7 mouse cellular contexts compared by ENCODE assay signal in the genomic region with DNA sequence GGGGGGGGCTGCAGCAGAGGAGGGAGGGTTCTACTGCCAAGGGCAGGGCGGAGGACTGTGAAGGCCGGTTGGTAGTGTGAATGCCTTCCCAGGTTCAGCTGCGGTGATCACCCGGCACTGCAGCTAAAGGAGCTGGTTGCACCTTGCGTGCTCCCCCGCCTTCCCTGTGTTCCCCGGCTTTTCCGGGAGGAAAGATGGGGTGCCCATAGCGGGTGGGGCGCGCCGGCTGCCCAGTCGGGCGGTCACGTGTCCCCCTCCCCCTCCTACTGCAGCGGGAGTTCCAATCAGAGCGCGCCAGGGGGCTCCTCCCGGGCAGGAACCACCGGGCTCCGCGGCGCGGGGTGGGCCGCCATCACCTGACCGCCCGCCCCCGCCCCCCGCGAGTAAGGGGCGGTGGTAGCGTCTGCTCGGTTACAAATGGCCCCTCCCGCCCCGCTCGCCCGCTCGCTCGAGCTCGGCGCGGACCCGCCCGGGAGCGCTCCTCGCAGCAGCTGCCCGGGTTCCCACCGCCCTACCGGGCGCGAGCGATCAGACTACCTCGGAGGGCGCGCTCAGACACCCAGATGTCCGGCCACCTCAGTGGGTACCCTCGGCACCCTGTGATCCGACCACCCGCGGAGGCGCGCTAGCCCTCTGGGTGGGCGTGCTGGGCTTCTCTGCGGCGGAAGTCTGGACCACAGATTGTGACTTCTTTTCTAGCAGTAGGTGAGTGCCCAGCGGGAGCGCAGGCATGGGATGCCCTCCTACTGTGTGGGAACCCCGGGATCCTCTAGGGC.
DNase-seq lines count a peak whose midpoint lies in the region; ATAC-seq and TF ChIP-seq lines count a peak whose summit lies in the region.

No protein-coding gene starts in this region.

- peak overlapping the region; percentile 76 for H3K4me2 ChIP-seq in hindbrain, embryonic 16.5 days (ENCODE audit: low read length)
- peak overlapping the region; percentile 81 for H3K4me2 ChIP-seq in midbrain, embryonic 14.5 days (ENCODE audit: low read length)
- peak overlapping the region; percentile 78 for H3K4me2 ChIP-seq in stomach, postnatal 0 days (replicated peaks; ENCODE audit: low read depth)

- TF ChIP-seq EP300 in stomach, postnatal 0 days (optimal IDR thresholded peaks at IDR 0.05) = no peak

- peak; percentile 59 for DNase-seq in adrenal gland, adult 2 months
- DNase-seq in cerebellum, adult 8-10 months = peak; percentile 13
- DNase-seq in left cerebral cortex, postnatal 14 days (ENCODE audit: low spot score in 2 of 2) = peak; percentile 96 to 97
- DNase-seq in midbrain, embryonic 14.5 days = peak; percentile 95
- peak; percentile 59 for DNase-seq in stomach, postnatal 0 days (ENCODE audit: low spot score)

- no peaks in the 10 kb centered on the region for H3K36me3 ChIP-seq in hindbrain, embryonic 16.5 days (ENCODE audit: control insufficient read depth, insufficient read depth, low read length)
- no peaks in the 10 kb centered on the region for H3K36me3 ChIP-seq in midbrain, embryonic 14.5 days (ENCODE audit: control insufficient read depth, insufficient read depth, low read length)
- H3K36me3 ChIP-seq in stomach, postnatal 0 days (ENCODE audit: control insufficient read depth, insufficient read depth, low read length) = no peaks in the 10 kb centered on the region

- H3K9ac ChIP-seq in hindbrain, embryonic 16.5 days (ENCODE audit: low read depth, low read length) = peak overlapping the region; percentile 82
- peak overlapping the region; percentile 70 for H3K9ac ChIP-seq in midbrain, embryonic 14.5 days (replicated peaks; ENCODE audit: low read length)
- H3K9ac ChIP-seq in stomach, postnatal 0 days (ENCODE audit: low read length) = peak overlapping the region; percentile 38; the same call in 1 of the 2 replicates

- no peak for TF ChIP-seq CTCF in stomach, postnatal 0 days (IDR thresholded peaks at IDR 0.05; ENCODE audit: low read depth)

- H3K4me3 ChIP-seq in hindbrain, embryonic 16.5 days (ENCODE audit: low read length) = peak overlapping the region; percentile 76
- H3K4me3 ChIP-seq in midbrain, embryonic 14.5 days (replicated peaks; ENCODE audit: low read depth, low read length) = peak overlapping the region; percentile 67
- H3K4me3 ChIP-seq in stomach, postnatal 0 days (ENCODE audit: low read depth, low read length) = peak overlapping the region; percentile 46

- intact Hi-C loops in left cerebral cortex, postnatal 14 days (cut with DNase I) = loop anchor here (2.0 to 5.0 kb wide), 4 partner anchors 40 to 150 kb away; no protein-coding TSS in a partner anchor

- H3K27me3 ChIP-seq in hindbrain, embryonic 16.5 days (replicated peaks; ENCODE audit: control insufficient read depth, insufficient read depth, low read length) = peaks cover 17% of the 10 kb centered on the region
- H3K27me3 ChIP-seq in midbrain, embryonic 14.5 days (ENCODE audit: control insufficient read depth, insufficient read depth, low read length) = peaks cover 79% of the 10 kb centered on the region
- H3K27me3 ChIP-seq in stomach, postnatal 0 days (ENCODE audit: control insufficient read depth, insufficient read depth, low read length) = peaks cover 37% of the 10 kb centered on the region

- under 1% methylated on average over 55 of the region's 68 CpGs for WGBS in hindbrain, embryonic 16.5 days
- WGBS in midbrain, embryonic 14.5 days = under 1% methylated on average over 68 of the region's 68 CpGs
- under 1% methylated on average over 64 of the region's 68 CpGs for WGBS in stomach, postnatal 0 days

- H3K4me1 ChIP-seq in hindbrain, embryonic 16.5 days (ENCODE audit: control insufficient read depth, insufficient read depth, low read depth, low read length) = peaks cover 4% of the 10 kb centered on the region; the same call in 1 of the 2 replicates
- H3K4me1 ChIP-seq in midbrain, embryonic 14.5 days (ENCODE audit: control insufficient read depth, insufficient read depth, low read length) = peaks cover 21% of the 10 kb centered on the region; the same call in 1 of the 2 replicates
- H3K4me1 ChIP-seq in stomach, postnatal 0 days (replicated peaks; ENCODE audit: control insufficient read depth, insufficient read depth) = no peaks in the 10 kb centered on the region; the same call in 1 of the 2 replicates

- peak; percentile 64 for ATAC-seq in frontal cortex, adult (ENCODE audit: low TSS enrichment)
- ATAC-seq in hindbrain, embryonic 16.5 days = peak; percentile 85
- ATAC-seq in midbrain, embryonic 14.5 days (ENCODE audit: low FRiP score, low TSS enrichment) = peak; percentile 90
- peak; percentile 81 for ATAC-seq in stomach, postnatal 0 days (ENCODE audit: low FRiP score, low TSS enrichment)

- no peaks in the 10 kb centered on the region for H3K9me3 ChIP-seq in hindbrain, embryonic 16.5 days (ENCODE audit: control insufficient read depth, low read length)
- H3K9me3 ChIP-seq in midbrain, embryonic 14.5 days (ENCODE audit: control insufficient read depth, low read length) = no peaks in the 10 kb centered on the region
- no peaks in the 10 kb centered on the region for H3K9me3 ChIP-seq in stomach, postnatal 0 days (ENCODE audit: control insufficient read depth, low read length)

- H3K27ac ChIP-seq in hindbrain, embryonic 16.5 days (ENCODE audit: low read depth, low read length) = peak overlapping the region; percentile 83
- peak overlapping the region; percentile 87 for H3K27ac ChIP-seq in midbrain, embryonic 14.5 days (replicated peaks; ENCODE audit: low read depth, low read length)
- no peak overlapping the region for H3K27ac ChIP-seq in stomach, postnatal 0 days (replicated peaks)

Comparison
In these comparisons a context has a peak if more than half of its experiments do, and no peak if none do; other contexts are left out.
1. DNase-seq: peak in every context shown above with its lines; median percentile 96 in left cerebral cortex, postnatal 14 days; 95 in midbrain, embryonic 14.5 days; 59 in adrenal gland, adult 2 months; 59 in stomach, postnatal 0 days; 13 in cerebellum, adult 8-10 months.